Mouse (Mus musculus) gastrocnemius, postnatal 10 days (tissue): ENCODE results near the gene Ankrd36. TPM values are rescaled to one million over a fixed set of nuclear protein-coding genes. Genes with fewer than 3 reads are reported as not detected.
"Not testable (repeated sequence)": the region's sequence is repeated elsewhere in the genome, so short reads cannot be mapped to it uniquely, and the experiment has no call there.

Experiments used
- DNase-seq: peaks from one replicate; pipeline ENCODE4 v3.0.0; 2021; ENCODE audit warnings: mixed read lengths
- long read RNA-seq, 2 experiments: library from polyadenylated mRNA; stranded (forward); transcript quantifications; one replicate each; pipeline ENCODE4 v2.0.0; 2021
- total RNA-seq, 2 experiments: library from RNA; stranded (reverse); gene quantifications; 2 replicates each; pipeline ENCODE4 v1.2.3; 2021

Gene Ankrd36
- total RNA-seq: not detected
- long read RNA-seq, experiment 1, partial matches to known transcripts: 0 of 2 reads
- long read RNA-seq, experiment 1, other reads (novel, unspliced or antisense): 2 of 2 reads
- long read RNA-seq, experiment 2: 0 reads

DNA sequence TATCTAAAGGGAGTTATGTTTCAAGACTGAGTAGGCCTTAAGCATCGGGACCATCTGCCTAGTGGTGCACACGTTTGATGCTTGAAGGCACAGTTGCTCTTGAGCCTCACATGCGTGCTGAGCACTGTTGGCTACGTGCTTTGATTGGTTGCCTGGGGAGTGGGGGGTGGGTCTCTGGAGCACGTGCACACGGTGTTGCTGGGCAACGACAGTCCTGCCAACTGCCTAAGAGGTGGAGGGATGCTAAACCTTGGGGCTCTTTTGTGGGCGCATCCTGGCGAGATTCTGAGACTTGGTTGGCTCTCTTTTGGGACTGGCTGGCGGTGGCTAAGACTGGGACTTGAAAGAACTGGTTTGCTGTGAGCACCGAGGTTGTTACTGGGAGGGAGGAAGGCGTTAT, at the start of gene Ankrd36:
TSS of gene Ankrd36 (plus strand) at position 211 of the 400 bp plus-strand sequence.
- no peak for DNase-seq

DNA sequence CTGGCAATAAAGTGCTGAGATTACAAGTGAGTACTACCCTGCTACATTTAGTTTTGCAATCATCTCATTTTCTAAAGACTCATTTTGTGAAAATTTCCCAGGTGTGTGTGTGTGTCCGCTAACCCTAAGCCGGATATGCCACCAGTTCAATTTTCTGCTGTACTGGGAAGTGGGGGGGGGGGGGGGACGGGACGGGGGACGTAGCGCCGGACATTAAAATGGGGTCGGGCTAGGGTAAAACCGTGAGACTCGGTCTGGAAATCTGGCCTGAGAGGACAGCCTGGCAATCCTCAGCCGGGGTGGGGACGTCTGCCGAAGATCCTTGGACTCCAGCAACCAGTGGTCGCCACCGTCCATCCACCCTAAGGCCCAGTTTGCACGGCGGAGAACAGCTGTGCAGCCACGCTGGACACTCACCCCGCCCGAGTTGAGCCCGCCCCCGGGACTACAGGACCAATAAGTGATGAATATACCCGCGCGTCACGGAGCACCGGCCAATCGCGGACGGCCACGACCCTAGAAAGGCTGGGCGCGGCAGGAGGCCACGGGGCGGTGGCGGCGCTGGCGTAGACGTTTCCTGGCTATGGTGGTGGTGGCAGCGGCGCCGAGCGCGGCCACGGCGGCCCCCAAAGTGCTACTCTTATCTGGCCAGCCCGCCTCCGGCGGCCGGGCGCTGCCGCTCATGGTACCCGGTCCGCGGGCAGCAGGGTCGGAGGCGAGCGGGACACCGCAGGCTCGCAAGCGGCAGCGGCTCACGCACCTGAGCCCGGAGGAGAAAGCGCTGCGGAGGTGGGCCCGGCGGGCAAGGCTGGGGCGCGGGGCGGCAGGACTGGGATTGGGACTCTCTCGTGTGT, 48.8 kb upstream of the Ankrd36 start, which contains the start of gene Xbp1:
TSS of gene Xbp1 (plus strand) at position 248 of the 854 bp plus-strand sequence.
- peak; percentile 98 for DNase-seq

DNA sequence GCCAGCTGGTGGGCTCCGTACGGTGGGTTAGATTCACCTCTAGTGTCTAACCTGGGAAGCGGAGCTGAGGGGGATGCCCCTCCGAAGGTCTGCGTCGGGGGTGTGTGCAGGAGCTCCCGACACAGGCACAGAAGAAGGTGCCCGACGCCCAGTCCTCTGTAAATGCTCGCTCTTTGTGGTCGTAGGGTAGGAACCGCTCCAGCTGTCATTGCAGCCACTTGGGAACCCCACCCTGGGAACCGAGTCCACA, 48.3 kb upstream of the Ankrd36 start:
- DNase-seq: peak; percentile 59

DNA sequence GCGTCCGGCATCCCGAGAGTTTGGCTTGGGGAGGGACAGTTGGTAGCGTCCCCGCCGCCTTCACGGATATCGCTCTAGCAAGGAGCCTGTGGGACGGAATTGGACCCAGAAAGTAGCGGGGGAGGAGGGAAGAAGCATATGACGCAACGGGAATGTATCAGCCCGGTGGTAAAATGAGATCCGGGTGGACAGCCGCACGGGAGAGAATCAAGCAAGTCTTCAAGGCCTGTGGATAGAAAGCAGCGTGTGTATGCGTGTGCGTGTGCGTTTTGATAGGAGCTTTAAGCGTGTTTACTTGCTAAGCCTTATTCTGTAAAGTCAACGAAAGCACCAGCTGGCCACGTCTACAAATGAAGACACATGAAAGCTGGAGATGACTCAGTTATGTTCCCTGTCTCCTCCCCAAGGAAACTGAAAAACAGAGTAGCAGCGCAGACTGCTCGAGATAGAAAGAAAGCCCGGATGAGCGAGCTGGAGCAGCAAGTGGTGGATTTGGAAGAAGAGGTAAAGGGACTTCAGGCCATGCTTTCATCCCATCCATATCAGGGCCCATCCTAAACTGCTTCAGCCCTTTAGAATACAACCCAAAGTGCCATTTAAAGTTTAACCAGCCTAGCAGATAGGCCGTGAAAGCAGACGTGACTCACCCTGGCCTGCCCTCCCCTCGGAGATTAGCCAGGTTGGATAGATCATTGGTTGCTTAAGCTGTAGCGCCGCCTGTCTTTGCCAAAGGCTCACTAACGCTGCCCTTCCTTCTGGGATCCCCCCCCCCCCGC, 47.8 kb upstream of the Ankrd36 start:
- peak; percentile 46 for DNase-seq

DNA sequence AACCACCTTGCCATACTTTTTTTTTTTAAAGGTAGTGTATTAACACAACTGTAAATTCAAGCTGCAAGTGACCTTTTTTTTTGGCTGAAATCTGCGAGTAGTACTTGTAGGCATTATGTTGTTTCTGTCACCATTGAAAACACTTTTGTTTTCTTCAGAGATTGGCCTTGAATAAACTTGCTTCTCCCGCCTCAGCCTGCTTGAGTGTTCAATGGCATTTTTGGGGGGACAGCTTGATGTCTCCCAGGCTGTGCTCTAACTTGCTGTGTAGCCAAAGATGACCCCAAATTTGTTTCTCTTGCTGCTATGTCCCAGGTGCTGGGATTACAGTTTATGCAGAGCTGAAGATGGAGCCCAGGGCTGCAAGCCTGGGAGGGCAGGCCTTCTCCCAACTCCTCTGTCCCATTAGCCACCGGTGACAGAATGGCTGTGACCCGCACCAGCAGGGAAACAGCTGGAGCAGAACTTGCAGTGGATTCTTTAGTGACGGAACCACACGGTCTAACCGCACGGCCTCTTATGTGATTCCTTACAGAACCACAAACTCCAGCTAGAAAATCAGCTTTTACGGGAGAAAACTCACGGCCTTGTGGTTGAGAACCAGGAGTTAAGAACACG, 46.6 kb upstream of the Ankrd36 start:
- DNase-seq: no peak

DNA sequence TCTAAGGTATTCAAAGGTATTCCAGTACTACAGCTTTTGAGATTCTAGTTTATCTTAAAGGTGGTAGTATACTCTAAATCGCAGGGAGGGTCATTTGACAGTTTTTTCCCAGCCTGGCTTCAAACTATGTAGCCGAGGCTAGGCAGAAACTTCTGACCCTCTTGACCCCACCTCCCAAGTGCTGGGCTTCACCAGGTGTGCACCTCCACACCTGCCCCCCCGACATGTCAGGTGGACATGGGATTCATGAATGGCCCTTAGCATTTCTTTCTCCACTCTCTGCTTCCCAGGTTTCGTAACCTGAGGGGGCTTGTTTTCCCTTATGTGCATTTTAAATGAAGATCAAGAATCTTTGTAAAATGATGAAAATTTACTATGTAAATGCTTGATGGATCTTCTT, 44.1 kb upstream of the Ankrd36 start:
- no peak for DNase-seq

DNA sequence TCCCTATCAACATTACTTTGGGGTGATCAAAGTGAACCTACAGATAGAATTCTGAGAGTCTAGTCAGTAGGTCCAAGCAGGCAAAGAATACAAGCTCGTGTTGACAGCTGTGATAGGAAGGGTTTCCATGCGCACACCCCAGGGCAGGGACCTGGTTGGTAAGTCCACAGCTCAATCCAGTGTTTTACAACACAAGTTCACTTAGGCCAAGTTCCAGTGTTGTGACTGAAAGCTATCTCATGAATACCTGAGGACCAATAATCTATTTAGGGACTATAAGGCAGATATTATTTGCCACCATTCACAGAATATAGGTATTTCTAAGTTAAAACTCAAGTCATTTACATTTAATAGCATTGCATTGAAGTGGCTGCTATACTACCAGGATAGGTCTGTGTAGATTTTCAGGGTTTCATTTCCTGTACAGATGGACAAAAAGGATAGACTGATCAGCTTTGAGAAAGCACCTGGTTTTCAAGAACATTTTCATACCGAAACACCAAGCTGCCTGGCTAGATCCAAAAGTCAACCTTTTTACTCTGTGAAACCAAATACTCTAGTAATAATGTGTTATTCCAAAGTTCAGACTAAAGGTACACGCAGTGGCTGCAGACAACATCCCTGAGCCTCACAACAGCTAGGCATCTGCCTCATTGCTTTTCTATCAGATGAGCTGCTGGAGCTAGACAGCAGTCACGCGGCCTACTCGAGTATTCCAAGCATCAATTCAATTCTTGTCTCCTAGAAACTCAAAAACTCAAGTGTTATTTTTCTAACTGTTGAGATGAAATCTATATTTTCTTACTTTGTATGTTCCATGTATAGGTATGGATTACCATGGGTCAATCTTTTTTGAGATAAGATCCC, 42.7 kb upstream of the Ankrd36 start:
- DNase-seq: no peak

DNA sequence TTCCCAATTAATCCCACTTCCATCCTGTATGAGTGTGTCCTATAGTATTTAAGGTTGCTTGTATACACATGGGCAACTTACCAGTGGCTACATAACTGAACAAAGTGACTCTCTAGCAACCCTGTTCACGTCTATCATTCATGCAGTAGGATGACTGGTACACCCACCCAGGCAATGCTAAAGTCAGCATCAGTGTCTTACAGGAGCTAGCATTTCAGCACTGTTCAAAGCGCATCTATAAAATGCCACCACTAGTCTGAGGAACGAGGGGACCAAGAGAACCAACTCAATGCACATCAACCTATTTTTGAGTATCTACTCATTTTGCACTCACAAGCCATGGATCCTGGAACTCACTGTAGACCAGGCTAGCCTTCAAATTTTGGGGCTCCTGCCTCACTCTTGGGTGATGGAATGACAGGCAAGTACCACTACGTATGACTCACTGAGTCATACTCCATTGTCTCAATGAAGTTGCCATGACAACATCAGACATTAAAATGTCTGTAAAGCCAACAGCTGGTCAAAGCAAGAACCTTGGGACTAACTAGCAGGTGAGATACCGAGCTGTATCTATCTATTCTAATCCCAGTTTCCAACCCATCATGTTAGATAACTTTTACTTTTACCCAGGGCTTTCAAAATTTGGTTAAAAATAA, 41.5 kb upstream of the Ankrd36 start:
- no peak for DNase-seq

DNA sequence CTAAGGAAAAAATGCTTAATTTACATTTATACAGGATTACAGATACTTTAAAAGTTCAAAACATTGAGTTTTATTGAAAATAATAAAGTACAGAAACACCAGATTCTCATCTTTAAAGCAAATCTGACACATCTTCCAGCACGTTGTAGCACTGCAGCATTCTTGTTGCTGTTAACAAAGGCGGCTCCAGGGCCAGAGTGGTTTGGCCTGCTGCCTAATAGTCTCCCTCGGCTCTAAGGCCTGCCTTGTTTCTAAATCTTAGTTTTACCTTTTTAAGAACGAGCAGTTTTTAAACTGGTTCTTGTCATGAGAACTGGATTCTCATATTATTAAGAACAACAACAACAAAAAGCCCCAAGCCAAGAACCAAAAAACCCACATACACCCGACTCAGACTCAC, 40.6 kb upstream of the Ankrd36 start:
- DNase-seq: no peak

DNA sequence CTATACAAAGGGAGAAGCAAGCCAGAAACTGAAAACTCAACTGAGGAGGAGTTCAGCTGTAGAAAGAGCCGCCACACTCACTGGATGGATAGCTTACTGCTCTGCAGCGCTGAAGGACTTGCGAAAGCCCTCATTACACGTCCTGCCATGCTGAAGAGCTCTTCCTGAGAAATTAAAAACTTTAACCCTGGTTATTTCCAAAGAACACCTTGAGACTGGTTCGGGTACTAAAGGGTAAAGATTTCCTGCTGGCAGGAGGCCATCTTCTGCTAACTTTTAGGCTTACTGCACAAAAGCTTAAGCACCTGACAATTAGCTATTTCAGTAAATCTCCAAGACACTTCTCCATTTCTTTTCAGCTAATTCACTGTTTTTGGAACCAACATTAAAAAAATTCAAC, 39.3 kb upstream of the Ankrd36 start:
- no peak for DNase-seq

DNA sequence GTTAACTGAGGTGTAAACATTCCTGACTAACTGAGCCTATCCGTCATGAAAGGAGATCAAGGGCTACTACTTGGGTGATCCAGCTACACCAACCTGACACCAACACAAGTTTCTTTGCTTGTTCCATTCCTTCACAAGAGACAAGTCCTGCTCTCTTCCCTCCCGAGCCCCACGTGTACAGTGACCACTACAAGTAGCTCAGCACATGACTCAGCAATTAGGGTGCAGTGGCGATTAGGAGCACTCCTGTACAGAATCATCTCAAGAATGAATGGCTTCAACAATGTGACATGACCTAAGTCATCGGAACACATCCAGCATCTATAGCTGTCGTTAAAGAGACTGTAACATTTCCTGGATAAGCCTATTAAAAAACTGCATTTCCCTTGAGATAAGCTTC, 38.8 kb upstream of the Ankrd36 start:
- DNase-seq: no peak

DNA sequence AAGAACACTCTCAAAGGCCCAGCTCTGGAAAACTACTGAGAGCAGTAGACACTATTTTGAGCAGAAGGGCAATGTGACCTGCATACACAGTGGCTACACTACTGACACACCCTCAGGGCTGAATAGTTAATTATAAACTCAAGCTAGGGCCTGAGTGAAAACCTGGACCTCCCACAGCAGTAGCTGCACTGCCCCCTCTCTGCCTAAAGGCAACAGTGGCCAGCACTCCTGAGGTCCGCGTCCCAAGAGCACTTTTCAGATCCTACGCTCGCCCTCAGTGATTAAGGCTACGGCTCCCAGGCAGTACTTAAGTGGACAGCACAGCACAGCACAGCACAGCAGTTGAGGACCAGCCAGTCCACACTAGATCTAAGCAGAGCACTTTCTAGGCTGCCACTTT, 36.4 kb upstream of the Ankrd36 start:
- no peak for DNase-seq

DNA sequence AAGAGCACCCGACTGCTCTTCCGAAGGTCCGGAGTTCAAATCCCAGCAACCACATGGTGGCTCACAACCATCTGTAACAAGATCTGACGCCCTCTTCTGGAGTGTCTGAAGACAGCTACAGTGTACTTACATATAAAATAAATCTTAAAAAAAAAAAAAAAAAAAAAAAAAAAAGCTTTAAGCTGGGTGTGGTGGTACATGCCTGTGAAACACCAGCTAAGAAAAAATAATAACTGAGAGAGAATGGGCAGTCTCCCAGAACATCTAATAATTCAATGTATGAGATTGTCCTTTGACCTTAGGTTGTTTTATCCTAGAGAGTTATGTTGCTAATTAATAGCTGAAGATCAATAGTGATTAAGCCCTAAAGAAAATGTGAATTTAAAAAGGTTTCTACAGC, 32.0 kb upstream of the Ankrd36 start:
- not testable (repeated sequence) for DNase-seq

DNA sequence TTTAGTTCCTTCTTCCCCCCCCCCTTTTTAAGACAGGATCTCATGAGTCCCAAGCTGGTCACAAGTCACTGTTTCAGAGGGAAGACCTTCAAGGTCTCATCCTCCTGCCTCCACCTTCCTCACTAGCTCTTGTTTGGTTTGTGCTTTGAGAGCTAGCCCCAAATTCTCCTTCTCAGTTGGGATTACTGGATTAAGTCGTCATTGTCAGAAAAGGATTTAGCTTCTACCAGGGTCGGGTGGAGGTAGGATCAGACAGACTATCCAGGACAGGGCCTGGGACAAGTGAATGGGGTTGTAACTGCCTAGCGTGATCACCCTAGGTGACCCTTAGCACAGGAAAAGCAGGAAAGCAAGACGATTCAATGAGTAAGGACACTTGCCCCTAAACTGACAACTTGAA, 29.2 kb upstream of the Ankrd36 start:
- no peak for DNase-seq

DNA sequence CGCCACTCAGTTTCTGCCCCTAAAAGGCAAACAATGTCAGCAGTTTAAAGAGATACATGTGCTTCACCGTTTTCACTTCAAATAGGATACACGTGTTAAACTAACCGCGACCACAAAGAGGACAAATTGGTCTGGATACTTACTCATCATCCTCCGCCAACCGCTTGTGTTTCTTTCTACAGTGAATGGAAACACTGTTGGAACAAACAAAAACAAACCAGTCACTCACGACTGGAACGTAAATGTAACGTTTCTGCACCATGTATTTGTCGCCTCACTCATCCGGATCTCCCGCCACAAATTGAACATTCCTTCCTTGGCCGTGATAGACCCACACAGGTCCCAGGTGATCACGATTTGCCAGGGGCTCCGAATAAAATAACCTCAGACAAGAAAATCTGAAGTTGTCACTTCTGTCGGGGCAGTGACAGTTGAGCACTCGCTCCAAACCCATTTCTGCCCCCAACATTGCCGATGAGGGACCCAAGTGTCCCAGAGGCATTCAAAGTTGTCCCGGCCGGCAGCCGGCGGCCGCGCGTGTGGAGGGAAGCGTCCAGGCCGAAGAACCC, 28.2 kb upstream of the Ankrd36 start:
- DNase-seq: no peak

DNA sequence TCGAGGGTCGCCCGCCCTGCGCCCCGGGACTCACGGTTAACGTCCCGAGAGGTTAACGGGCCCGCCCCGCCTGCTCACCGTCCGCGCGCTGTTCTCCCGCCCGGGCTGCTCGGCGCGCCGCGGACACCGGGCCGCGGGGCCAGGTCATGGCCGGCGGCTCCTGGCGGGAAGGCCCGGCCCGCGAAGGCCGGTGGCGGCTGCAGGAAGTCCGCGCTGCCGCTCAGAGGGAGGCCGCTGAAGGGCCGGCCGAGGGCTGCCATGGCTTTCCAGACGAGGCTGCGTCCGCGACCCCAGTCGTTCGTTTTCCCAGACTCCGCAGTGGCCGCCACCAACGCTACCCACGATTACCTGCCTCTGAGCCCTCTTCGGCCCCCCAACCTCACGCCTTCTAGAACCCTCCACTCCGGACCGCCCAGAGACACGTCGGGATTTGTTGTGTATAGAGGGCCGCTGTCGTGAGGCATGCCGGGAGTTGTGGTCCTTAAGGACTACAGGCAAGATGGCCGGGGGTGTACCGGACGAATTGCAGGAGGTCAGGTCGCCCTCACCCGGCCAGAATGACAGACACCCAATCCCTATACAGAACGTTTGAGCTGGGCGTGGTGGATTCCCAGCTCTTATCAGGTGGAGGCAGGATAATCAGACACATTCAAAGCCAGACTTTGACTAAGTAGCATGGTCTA, 27.5 kb upstream of the Ankrd36 start, which contains the start of gene Ccdc117:
TSS of gene Ccdc117 (minus strand) at position 389 of the 683 bp plus-strand sequence.
- peak; percentile 79 for DNase-seq

DNA sequence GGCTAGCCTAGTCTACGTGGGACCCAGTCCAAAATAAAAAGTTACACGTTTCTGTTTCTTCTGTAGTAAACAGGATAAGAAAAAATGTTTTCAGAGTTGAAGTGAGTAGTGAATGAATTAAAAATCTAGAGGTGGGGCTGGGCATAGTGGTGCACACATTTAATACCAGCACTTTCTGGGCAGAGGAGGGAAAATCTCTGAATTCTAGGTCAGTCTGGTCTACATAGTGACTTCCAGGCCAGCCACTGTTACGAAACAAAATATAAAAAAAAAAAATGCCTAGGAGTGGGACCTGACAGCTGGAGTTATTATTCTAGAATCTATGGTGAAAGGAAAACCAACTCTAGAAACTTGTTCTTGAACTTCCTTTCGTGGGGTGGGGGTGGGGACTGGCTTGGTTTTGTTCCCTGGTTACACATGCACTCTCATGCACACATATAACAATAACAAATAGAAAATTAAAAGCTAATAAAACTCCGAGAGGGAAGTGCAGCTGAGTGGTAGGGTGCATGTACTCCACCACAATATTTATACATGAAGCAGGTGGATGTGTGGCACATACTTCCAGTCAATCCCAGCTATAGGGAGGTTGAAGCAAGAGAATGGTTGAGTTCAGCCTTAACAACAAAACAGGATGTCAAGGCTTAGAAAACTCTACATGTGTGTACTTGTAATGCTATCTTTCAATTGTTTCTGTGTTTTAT, 26.9 kb upstream of the Ankrd36 start:
- DNase-seq: no peak

DNA sequence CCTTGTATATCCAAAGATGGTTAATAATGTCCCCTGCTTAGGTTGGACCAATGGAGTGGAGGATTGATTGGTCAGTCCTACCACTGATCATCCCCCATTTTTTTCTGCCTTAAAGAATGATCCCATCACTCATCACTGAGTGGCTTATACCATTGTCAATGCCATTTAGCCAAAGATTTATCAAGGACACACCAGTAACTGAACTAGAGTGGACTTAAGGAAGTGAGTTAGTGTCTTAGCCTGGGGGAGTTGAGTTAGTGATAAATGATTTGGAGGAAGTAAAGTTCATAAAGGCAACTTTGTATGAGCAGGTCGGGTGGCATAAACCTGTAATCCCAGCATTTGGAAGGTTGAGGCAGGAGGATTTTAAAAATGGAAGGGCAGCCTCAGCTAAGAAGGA, 26.2 kb upstream of the Ankrd36 start:
- DNase-seq: no peak

DNA sequence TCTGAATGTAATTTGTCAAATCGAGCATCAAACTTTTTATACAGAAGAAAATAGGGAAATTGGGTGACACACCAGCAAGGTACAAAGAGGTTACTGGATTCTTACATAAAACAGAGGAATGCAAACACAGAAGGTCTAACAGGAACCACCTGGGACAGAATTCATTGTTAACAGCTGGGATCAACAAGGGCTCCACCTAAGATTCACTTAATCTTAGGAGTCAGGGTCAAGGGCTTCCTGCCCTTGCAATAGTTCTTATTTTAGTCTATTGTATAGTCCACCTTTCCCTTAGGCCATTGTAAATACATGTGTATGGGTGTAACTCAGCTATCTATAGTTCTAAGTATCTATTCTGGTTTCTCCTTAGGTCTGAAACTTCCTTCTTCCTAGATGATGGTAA, 24.8 kb upstream of the Ankrd36 start:
- not testable (repeated sequence) for DNase-seq

DNA sequence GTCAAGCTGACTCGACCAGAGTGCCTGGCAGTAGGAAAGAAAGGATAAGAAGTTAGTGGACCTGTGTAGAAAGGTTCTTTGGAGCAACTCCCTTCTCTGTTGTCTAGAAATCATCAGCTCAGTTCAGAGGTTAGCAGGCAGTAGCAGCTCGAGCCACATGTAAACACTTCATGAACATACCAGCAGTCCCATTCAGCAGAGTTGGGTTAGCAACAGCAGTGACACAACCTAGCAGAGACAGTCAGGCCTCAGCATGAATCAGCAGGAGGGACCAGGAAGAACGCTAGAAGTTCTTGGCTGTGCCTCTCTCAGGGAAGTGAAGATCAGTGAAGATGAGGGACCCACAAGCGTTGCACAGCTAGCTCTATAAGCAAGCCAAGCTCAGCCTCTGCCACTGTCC, 24.0 kb upstream of the Ankrd36 start:
- DNase-seq: no peak
